In the genomic region with DNA sequence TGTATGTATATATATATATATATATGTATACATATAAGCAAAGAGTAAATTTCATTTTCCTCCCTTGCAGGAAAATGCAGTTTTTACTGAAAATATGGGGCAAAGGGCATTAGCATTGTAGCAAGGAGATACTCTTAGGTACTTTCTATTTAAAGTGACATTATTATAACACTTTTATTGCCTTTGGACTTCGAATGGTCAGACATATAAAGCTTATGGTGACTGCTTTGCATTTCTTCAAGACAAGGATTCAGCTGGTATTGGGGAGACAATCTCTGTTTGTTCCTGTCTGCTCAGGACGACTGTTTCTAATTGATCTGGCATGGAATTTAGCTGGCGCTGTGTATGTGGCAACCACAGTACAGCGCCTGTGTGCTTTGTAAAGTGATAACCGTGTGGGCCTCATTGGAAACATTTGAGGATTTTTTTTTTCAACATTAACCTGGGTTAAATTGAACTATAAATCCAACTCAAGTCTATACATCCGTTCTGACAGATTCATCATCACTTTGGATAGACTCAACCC, we compare ENCODE assay signal across 27 mouse cellular contexts. TPM values are rescaled to one million over a fixed set of nuclear protein-coding genes. Genes with fewer than 3 reads are reported as not detected.
DNase-seq lines count a peak whose midpoint lies in the region; ATAC-seq and TF ChIP-seq lines count a peak whose summit lies in the region.
"Had no signal": no experiment of that assay in that cellular context is flagged by ENCODE, and none has a peak within 500 bp of the region (broad histone marks: within the 10 kb centered on the region; RNA-seq: fewer than 3 reads in every experiment).

No protein-coding gene starts in this region.

- H3K4me1 ChIP-seq in embryonic facial prominence, embryonic 11.5 days (ENCODE audit: control insufficient read depth, insufficient read depth, low read length) = no peaks in the 10 kb centered on the region
- peaks cover 44% of the 10 kb centered on the region for H3K4me1 ChIP-seq in embryonic facial prominence, embryonic 10.5 days
- peaks cover 36% of the 10 kb centered on the region for H3K4me1 ChIP-seq in midbrain, embryonic 12.5 days
- peaks cover 29% of the 10 kb centered on the region for H3K4me1 ChIP-seq in midbrain, embryonic 11.5 days (ENCODE audit: control insufficient read depth, insufficient read depth, low read length)
- peaks cover 7% of the 10 kb centered on the region; the same call in 1 of the 2 replicates for H3K4me1 ChIP-seq in intestine, embryonic 15.5 days (replicated peaks)

- H3K9me3 ChIP-seq in embryonic facial prominence, embryonic 11.5 days (replicated peaks; ENCODE audit: control insufficient read depth, low read length) = no peaks in the 10 kb centered on the region
- H3K9me3 ChIP-seq in embryonic facial prominence, embryonic 10.5 days = no peaks in the 10 kb centered on the region
- H3K9me3 ChIP-seq in midbrain, embryonic 12.5 days = no peaks in the 10 kb centered on the region
- no peaks in the 10 kb centered on the region for H3K9me3 ChIP-seq in midbrain, embryonic 11.5 days (ENCODE audit: control insufficient read depth, low read length)
- no peaks in the 10 kb centered on the region for H3K9me3 ChIP-seq in intestine, embryonic 15.5 days
- H3K9me3 ChIP-seq: forebrain, embryonic 10.5 days; forebrain, embryonic 13.5 days; hindbrain, embryonic 12.5 days; hindbrain, embryonic 15.5 days had no signal

- peak; percentile 46 for DNase-seq in embryonic facial prominence, embryonic 11.5 days (ENCODE audit: low spot score)
- no peak for DNase-seq in embryonic facial prominence, embryonic 10.5 days (ENCODE audit: low spot score)
- DNase-seq in midbrain, embryonic 11.5 days (ENCODE audit: low spot score, missing footprints) = no peak
- DNase-seq in brain, embryonic 14.5 days (ENCODE audit: low read depth) = peak; percentile 64
- DNase-seq in spleen, adult 12 weeks (ENCODE audit: low spot score) = no peak
- no peak for DNase-seq in lung, postnatal 14 days
- DNase-seq: adrenal gland, postnatal 10 days; adrenal gland, postnatal 36 days; B cell, adult 2 months; cerebellum, adult 11 months; cerebellum, adult 2 months; cerebellum, adult 9-11 months; cerebellum, postnatal 25 days; gastrocnemius, postnatal 10 days; gastrocnemius, postnatal 36 days; heart, adult 2 months had no signal

- no peaks in the 10 kb centered on the region for H3K36me3 ChIP-seq in embryonic facial prominence, embryonic 11.5 days (replicated peaks; ENCODE audit: control insufficient read depth, insufficient read depth, low read depth, low read length)
- no peaks in the 10 kb centered on the region for H3K36me3 ChIP-seq in embryonic facial prominence, embryonic 10.5 days (replicated peaks)
- no peaks in the 10 kb centered on the region for H3K36me3 ChIP-seq in midbrain, embryonic 12.5 days
- H3K36me3 ChIP-seq in midbrain, embryonic 11.5 days (ENCODE audit: control insufficient read depth, insufficient read depth, low read length) = no peaks in the 10 kb centered on the region
- no peaks in the 10 kb centered on the region for H3K36me3 ChIP-seq in intestine, embryonic 15.5 days
- H3K36me3 ChIP-seq: forebrain, embryonic 10.5 days; G1E; hindbrain, embryonic 12.5 days; hindbrain, embryonic 15.5 days had no signal

- no peak overlapping the region for H3K4me3 ChIP-seq in embryonic facial prominence, embryonic 11.5 days (ENCODE audit: low read depth, low read length)
- H3K4me3 ChIP-seq in embryonic facial prominence, embryonic 10.5 days = no peak overlapping the region
- H3K4me3 ChIP-seq in midbrain, embryonic 12.5 days = no peak overlapping the region
- no peak overlapping the region for H3K4me3 ChIP-seq in midbrain, embryonic 11.5 days (ENCODE audit: low read depth, low read length)
- H3K4me3 ChIP-seq in intestine, embryonic 15.5 days (replicated peaks) = no peak overlapping the region
- H3K4me3 ChIP-seq: forebrain, embryonic 10.5 days; forebrain, embryonic 13.5 days; heart, adult 2 months; hindbrain, embryonic 12.5 days; hindbrain, embryonic 15.5 days had no signal

- no peak overlapping the region for H3K27ac ChIP-seq in embryonic facial prominence, embryonic 11.5 days (replicated peaks; ENCODE audit: low read depth, low read length)
- H3K27ac ChIP-seq in embryonic facial prominence, embryonic 10.5 days (replicated peaks) = no peak overlapping the region
- H3K27ac ChIP-seq in midbrain, embryonic 12.5 days (replicated peaks) = peak overlapping the region; percentile 60; the same call in 1 of the 2 replicates
- H3K27ac ChIP-seq in midbrain, embryonic 11.5 days (ENCODE audit: low read depth, low read length) = no peak overlapping the region
- H3K27ac ChIP-seq in intestine, embryonic 15.5 days = no peak overlapping the region
- H3K27ac ChIP-seq: forebrain, embryonic 10.5 days; forebrain, embryonic 13.5 days; heart, adult 2 months; hindbrain, embryonic 12.5 days; hindbrain, embryonic 15.5 days had no signal

- no peak overlapping the region for H3K9ac ChIP-seq in embryonic facial prominence, embryonic 11.5 days (replicated peaks; ENCODE audit: low read length)
- no peak overlapping the region for H3K9ac ChIP-seq in midbrain, embryonic 12.5 days (replicated peaks)
- H3K9ac ChIP-seq in midbrain, embryonic 11.5 days (ENCODE audit: low read length) = no peak overlapping the region
- H3K9ac ChIP-seq in intestine, embryonic 15.5 days = no peak overlapping the region
- H3K9ac ChIP-seq: forebrain, embryonic 13.5 days; hindbrain, embryonic 12.5 days; hindbrain, embryonic 15.5 days had no signal

- H3K4me2 ChIP-seq in embryonic facial prominence, embryonic 11.5 days (ENCODE audit: low read depth, low read length) = no peak overlapping the region
- H3K4me2 ChIP-seq in midbrain, embryonic 12.5 days (replicated peaks) = no peak overlapping the region
- no peak overlapping the region for H3K4me2 ChIP-seq in midbrain, embryonic 11.5 days
- no peak overlapping the region for H3K4me2 ChIP-seq in intestine, embryonic 15.5 days (replicated peaks)
- H3K4me2 ChIP-seq: heart, embryonic 11.5 days; hindbrain, embryonic 12.5 days; hindbrain, embryonic 15.5 days had no signal

- no peak for ATAC-seq in embryonic facial prominence, embryonic 11.5 days (replicated peaks; ENCODE audit: insufficient number of reproducible peaks, low FRiP score, low TSS enrichment, low read depth)
- ATAC-seq in midbrain, embryonic 12.5 days (ENCODE audit: low FRiP score, low read depth) = 0 out of 2 replicates have a peak, but pooled peaks have one; percentile 32
- no peak for ATAC-seq in midbrain, embryonic 11.5 days (ENCODE audit: low FRiP score)
- peak; percentile 65 for ATAC-seq in intestine, embryonic 15.5 days
- ATAC-seq: forebrain, embryonic 13.5 days; forebrain, embryonic 16.5 days; Patski had no signal

- no peak for TF ChIP-seq CTCF in brain, embryonic 14.5 days (IDR thresholded peaks at IDR 0.05; ENCODE audit: borderline replicate concordance, extremely low read depth, insufficient read depth, insufficient read length)

- WGBS in embryonic facial prominence, embryonic 11.5 days = 40% methylated on average over 6 of the region's 6 CpGs
- WGBS in embryonic facial prominence, embryonic 10.5 days = 42% methylated on average over 6 of the region's 6 CpGs
- 22% methylated on average over 6 of the region's 6 CpGs for WGBS in midbrain, embryonic 12.5 days
- WGBS in midbrain, embryonic 11.5 days = 34% methylated on average over 6 of the region's 6 CpGs
- WGBS in intestine, embryonic 15.5 days = 64% methylated on average over 6 of the region's 6 CpGs

- H3K27me3 ChIP-seq in embryonic facial prominence, embryonic 11.5 days (ENCODE audit: control insufficient read depth, insufficient read depth, low read length) = peaks cover 3% of the 10 kb centered on the region; the same call in 1 of the 2 replicates
- peaks cover 45% of the 10 kb centered on the region for H3K27me3 ChIP-seq in embryonic facial prominence, embryonic 10.5 days (replicated peaks; ENCODE audit: low read depth, poor library complexity, severe bottlenecking)
- peaks cover 42% of the 10 kb centered on the region for H3K27me3 ChIP-seq in midbrain, embryonic 12.5 days
- peaks cover 21% of the 10 kb centered on the region for H3K27me3 ChIP-seq in midbrain, embryonic 11.5 days (ENCODE audit: control insufficient read depth, insufficient read depth, low read length)
- H3K27me3 ChIP-seq in intestine, embryonic 15.5 days (replicated peaks) = no peaks in the 10 kb centered on the region
- H3K27me3 ChIP-seq: CH12.LX had no signal

- TF ChIP-seq POLR2A in brain, embryonic 14.5 days (IDR thresholded peaks at IDR 0.05; ENCODE audit: borderline replicate concordance, extremely low read depth, insufficient read depth, insufficient read length, poor library complexity, severe bottlenecking) = no peak

RNA-seq across cellular contexts. Expression of gene Tenm3, which starts 5.4 kb away (rescaled TPM):
- polyA plus RNA-seq in embryonic facial prominence, embryonic 11.5 days (2014; fragmentation: Nextera tagmentation; extraction: Ambion mirVana) = 47.0 and 49.2 TPM in 2 replicates
- polyA plus RNA-seq in embryonic facial prominence, embryonic 10.5 days (2016; fragmentation: Nextera tagmentation; extraction: Ambion mirVana) = 44.0 and 48.2 TPM in 2 replicates
- polyA plus RNA-seq in midbrain, embryonic 12.5 days (2016; fragmentation: Nextera tagmentation; extraction: Ambion mirVana) = 63.9 and 75.9 TPM in 2 replicates
- polyA plus RNA-seq in midbrain, embryonic 11.5 days (2014; fragmentation: Nextera tagmentation; extraction: Ambion mirVana) = 38.2 and 39.6 TPM in 2 replicates
- 21.7 and 50.8 TPM in 2 replicates for polyA plus RNA-seq in brain, embryonic 14.5 days (2012; rRNA removed)
- polyA plus RNA-seq in intestine, embryonic 15.5 days (2015; fragmentation: Nextera tagmentation; extraction: Ambion mirVana) = 15.5 and 16.4 TPM in 2 replicates

Comparison
In these comparisons a context has a peak if more than half of its experiments do, and no peak if none do; other contexts are left out.
1. ATAC-seq: peak in midbrain, embryonic 12.5 days (single experiment) and intestine, embryonic 15.5 days (single experiment); none in embryonic facial prominence, embryonic 11.5 days (single experiment) and midbrain, embryonic 11.5 days (single experiment).
2. DNase-seq: peak in embryonic facial prominence, embryonic 11.5 days (single experiment) and brain, embryonic 14.5 days (single experiment); none in embryonic facial prominence, embryonic 10.5 days (single experiment), midbrain, embryonic 11.5 days (single experiment), spleen, adult 12 weeks (single experiment) and lung, postnatal 14 days (single experiment).